Mouse (Mus musculus): ENCODE results near the gene Wdr26. TPM values are rescaled to one million over a fixed set of nuclear protein-coding genes. Genes with fewer than 3 reads are reported as not detected.

Gene Wdr26
- total RNA-seq, 1 experiment, result 59.9 TPM

GRCm38 (mm10) chr1:181225281-181225680 is 13.5 kb upstream of the Wdr26 start:
- Histone ChIP-seq H3K9me3 (ENCODE audit: control insufficient read depth, insufficient read depth, low read depth, low read length) (no peaks in the 10 kb centered on the region), H3K4me3 (ENCODE audit: insufficient read depth in 1 of 2, low read depth in 1 of 2, low read length in 2 of 2, poor library complexity in 1 of 2, severe bottlenecking in 1 of 2) (no peak overlapping the region), H3K4me1 (ENCODE audit: control insufficient read depth in 2 of 2, insufficient read depth in 2 of 2, low read length in 2 of 2, poor library complexity in 1 of 2) (no peaks in the 10 kb centered on the region), H3K27ac (ENCODE audit: insufficient read depth, low read depth, low read length, poor library complexity, severe bottlenecking) (no peak overlapping the region), H3K9ac (ENCODE audit: insufficient read depth, low read depth, low read length, poor library complexity, severe bottlenecking) (no peak overlapping the region), H3K36me3 (ENCODE audit: control insufficient read depth, insufficient read depth, low read length, poor library complexity, severe bottlenecking) (no peaks in the 10 kb centered on the region)
- in situ Hi-C loops (cut with MboI; ENCODE audit: low sequenced_read_pairs in 2 of 2, unreplicated experiment in 2 of 2), result no loop called here
- no peak for DNase-seq (ENCODE audit: low read depth, low spot score)
- no peak for TF ChIP-seq ZNF384 (IDR thresholded peaks at IDR 0.05; ENCODE audit: low read depth, low read length)
- TF ChIP-seq HCFC1 (IDR thresholded peaks at IDR 0.05; ENCODE audit: borderline replicate concordance, insufficient read depth, low read length), result no peak
- TF ChIP-seq MAFK (IDR thresholded peaks at IDR 0.05; ENCODE audit: insufficient read depth, low read depth, low read length), result no peak
- no peak for TF ChIP-seq ZC3H11A (IDR thresholded peaks at IDR 0.05; ENCODE audit: borderline replicate concordance, low read depth, low read length)
- TF ChIP-seq CHD2 (IDR thresholded peaks at IDR 0.05; ENCODE audit: low read depth, low read length), result no peak

- Histone ChIP-seq H3K9ac (ENCODE audit: insufficient read depth, low read depth, low read length, poor library complexity, severe bottlenecking) (no peak overlapping the region), H3K4me3 (ENCODE audit: insufficient read depth in 1 of 2, low read depth in 1 of 2, low read length in 2 of 2, poor library complexity in 1 of 2, severe bottlenecking in 1 of 2) (no peak overlapping the region), H3K4me1 (ENCODE audit: control insufficient read depth in 2 of 2, insufficient read depth in 2 of 2, low read length in 2 of 2, poor library complexity in 1 of 2) (no peaks in the 10 kb centered on the region), H3K27ac (ENCODE audit: insufficient read depth, low read depth, low read length, poor library complexity, severe bottlenecking) (no peak overlapping the region), H3K36me3 (ENCODE audit: control insufficient read depth, insufficient read depth, low read length, poor library complexity, severe bottlenecking) (no peaks in the 10 kb centered on the region), H3K9me3 (ENCODE audit: control insufficient read depth, insufficient read depth, low read depth, low read length) (no peaks in the 10 kb centered on the region)
- no peak for DNase-seq (ENCODE audit: low read depth, low spot score)
- no peak for TF ChIP-seq HCFC1 (IDR thresholded peaks at IDR 0.05; ENCODE audit: borderline replicate concordance, insufficient read depth, low read length)
- TF ChIP-seq ZC3H11A (IDR thresholded peaks at IDR 0.05; ENCODE audit: borderline replicate concordance, low read depth, low read length), result no peak
- no peak for TF ChIP-seq CHD2 (IDR thresholded peaks at IDR 0.05; ENCODE audit: low read depth, low read length)
- TF ChIP-seq ZNF384 (IDR thresholded peaks at IDR 0.05; ENCODE audit: low read depth, low read length), result no peak
- TF ChIP-seq MAFK (IDR thresholded peaks at IDR 0.05; ENCODE audit: insufficient read depth, low read depth, low read length), result no peak
- in situ Hi-C loops (cut with MboI; ENCODE audit: low sequenced_read_pairs in 2 of 2, unreplicated experiment in 2 of 2), result no loop called here
Measured at GRCm38 (mm10) chr1:181222041-181222440, 10.2 kb upstream of the Wdr26 start.

- Histone ChIP-seq H3K4me3 (ENCODE audit: insufficient read depth in 1 of 2, low read depth in 1 of 2, low read length in 2 of 2, poor library complexity in 1 of 2, severe bottlenecking in 1 of 2) (no peak overlapping the region), H3K27ac (ENCODE audit: insufficient read depth, low read depth, low read length, poor library complexity, severe bottlenecking) (no peak overlapping the region), H3K9ac (ENCODE audit: insufficient read depth, low read depth, low read length, poor library complexity, severe bottlenecking) (0 out of 2 replicates have a peak overlapping the region, but pooled peaks have one; percentile 1), H3K36me3 (ENCODE audit: control insufficient read depth, insufficient read depth, low read length, poor library complexity, severe bottlenecking) (no peaks in the 10 kb centered on the region), H3K9me3 (ENCODE audit: control insufficient read depth, insufficient read depth, low read depth, low read length) (no peaks in the 10 kb centered on the region), H3K4me1 (ENCODE audit: control insufficient read depth in 2 of 2, insufficient read depth in 2 of 2, low read length in 2 of 2, poor library complexity in 1 of 2) (peaks cover 0 to 7% of the 10 kb centered on the region in 2 experiments; a peak in 1 of 4 replicates)
- in situ Hi-C loops (cut with MboI; ENCODE audit: low sequenced_read_pairs in 2 of 2, unreplicated experiment in 2 of 2), result no loop called here
- no peak for DNase-seq (ENCODE audit: low read depth, low spot score)
- TF ChIP-seq MAFK (IDR thresholded peaks at IDR 0.05; ENCODE audit: insufficient read depth, low read depth, low read length), result no peak
- TF ChIP-seq ZC3H11A (IDR thresholded peaks at IDR 0.05; ENCODE audit: borderline replicate concordance, low read depth, low read length), result no peak
- TF ChIP-seq HCFC1 (IDR thresholded peaks at IDR 0.05; ENCODE audit: borderline replicate concordance, insufficient read depth, low read length), result no peak
- no peak for TF ChIP-seq CHD2 (IDR thresholded peaks at IDR 0.05; ENCODE audit: low read depth, low read length)
- TF ChIP-seq ZNF384 (IDR thresholded peaks at IDR 0.05; ENCODE audit: low read depth, low read length), result no peak
Measured at GRCm38 (mm10) chr1:181216315-181216714, 4.5 kb upstream of the Wdr26 start.

GRCm38 (mm10) chr1:181214296-181215035 is 2.7 kb upstream of the Wdr26 start:
- Histone ChIP-seq H3K4me1 (ENCODE audit: control insufficient read depth in 2 of 2, insufficient read depth in 2 of 2, low read length in 2 of 2, poor library complexity in 1 of 2) (peaks cover 0 to 7% of the 10 kb centered on the region in 2 experiments; a peak in 2 of 4 replicates), H3K4me3 (ENCODE audit: insufficient read depth in 1 of 2, low read depth in 1 of 2, low read length in 2 of 2, poor library complexity in 1 of 2, severe bottlenecking in 1 of 2) (no peak overlapping the region), H3K9ac (ENCODE audit: insufficient read depth, low read depth, low read length, poor library complexity, severe bottlenecking) (no peak overlapping the region), H3K9me3 (ENCODE audit: control insufficient read depth, insufficient read depth, low read depth, low read length) (no peaks in the 10 kb centered on the region), H3K27ac (ENCODE audit: insufficient read depth, low read depth, low read length, poor library complexity, severe bottlenecking) (no peak overlapping the region), H3K36me3 (ENCODE audit: control insufficient read depth, insufficient read depth, low read length, poor library complexity, severe bottlenecking) (no peaks in the 10 kb centered on the region)
- in situ Hi-C loops (cut with MboI; ENCODE audit: low sequenced_read_pairs in 2 of 2, unreplicated experiment in 2 of 2), result no loop called here
- TF ChIP-seq CHD2 (IDR thresholded peaks at IDR 0.05; ENCODE audit: low read depth, low read length), result no peak
- no peak for TF ChIP-seq ZC3H11A (IDR thresholded peaks at IDR 0.05; ENCODE audit: borderline replicate concordance, low read depth, low read length)
- TF ChIP-seq HCFC1 (IDR thresholded peaks at IDR 0.05; ENCODE audit: borderline replicate concordance, insufficient read depth, low read length), result no peak
- no peak for TF ChIP-seq ZNF384 (IDR thresholded peaks at IDR 0.05; ENCODE audit: low read depth, low read length)
- TF ChIP-seq MAFK (IDR thresholded peaks at IDR 0.05; ENCODE audit: insufficient read depth, low read depth, low read length), result no peak
- DNase-seq (ENCODE audit: low read depth, low spot score), result no peak
